Mouse (Mus musculus): ENCODE data around the gene Cox19. TPM values are rescaled to one million over a fixed set of nuclear protein-coding genes. Genes with fewer than 3 reads are reported as not detected.

Gene Cox19
- polyA plus RNA-seq (2012; rRNA removed) (77.8 and 90.6 TPM in 2 replicates), polyA plus RNA-seq (2014; fragmentation: Nextera tagmentation; extraction: Ambion mirVana) (108 and 111 TPM in 2 replicates)

GRCm38 (mm10) chr5:139351134-139351533 lies at the start of gene Cox19:
Gene Cox19, minus strand, starts transcription at chr5:139351418.
- Histone ChIP-seq H3K4me1 (ENCODE audit: control insufficient read depth, insufficient read depth, low read length) (peaks cover 10% of the 10 kb centered on the region), H3K27me3 (ENCODE audit: control insufficient read depth, insufficient read depth, low read length) (no peaks in the 10 kb centered on the region), H3K9me3 (ENCODE audit: control insufficient read depth, low read length) (no peaks in the 10 kb centered on the region), H3K4me2 (replicated peaks; ENCODE audit: low read depth, low read length, severe bottlenecking) (0 out of 2 replicates have a peak within 1 kb of the TSS, but pooled peaks have one; percentile 1), H3K4me3 (replicated peaks; ENCODE audit: low read length) (no peak within 1 kb of the TSS), H3K36me3 (ENCODE audit: control insufficient read depth, insufficient read depth, low read length) (no peaks in the 10 kb centered on the region), H3K27ac (replicated peaks; ENCODE audit: low read depth, low read length) (no peak within 1 kb of the TSS), H3K9ac (ENCODE audit: low read depth, low read length, severe bottlenecking) (no peak within 1 kb of the TSS)
- 48% methylated on average over 5 of the region's 5 CpGs for WGBS
- DNase-seq (ENCODE audit: low spot score) (no peak), ATAC-seq (ENCODE audit: low FRiP score, low read depth) (0 out of 2 replicates have a peak, but pooled peaks have one; percentile 5)
- TF ChIP-seq POLR2A (IDR thresholded peaks at IDR 0.05; ENCODE audit: borderline replicate concordance, extremely low read depth, insufficient read depth, insufficient read length) = no peak

- Histone ChIP-seq H3K36me3 (ENCODE audit: control insufficient read depth, insufficient read depth, low read length) (no peaks in the 10 kb centered on the region), H3K27ac (replicated peaks; ENCODE audit: low read depth, low read length) (no peak overlapping the region), H3K4me3 (replicated peaks; ENCODE audit: low read length) (no peak overlapping the region), H3K9me3 (ENCODE audit: control insufficient read depth, low read length) (no peaks in the 10 kb centered on the region), H3K4me1 (ENCODE audit: control insufficient read depth, insufficient read depth, low read length) (0 out of 2 replicates have a peak, but pooled peaks cover 5% of the 10 kb centered on the region), H3K27me3 (ENCODE audit: control insufficient read depth, insufficient read depth, low read length) (no peaks in the 10 kb centered on the region), H3K4me2 (replicated peaks; ENCODE audit: low read depth, low read length, severe bottlenecking) (no peak overlapping the region), H3K9ac (ENCODE audit: low read depth, low read length, severe bottlenecking) (no peak overlapping the region)
- WGBS = 91% methylated on average over 14 of the region's 14 CpGs
- no peak for DNase-seq (ENCODE audit: low spot score)
- ATAC-seq (ENCODE audit: low FRiP score, low read depth) = no peak
- no peak for TF ChIP-seq POLR2A (IDR thresholded peaks at IDR 0.05; ENCODE audit: borderline replicate concordance, extremely low read depth, insufficient read depth, insufficient read length)
Observed at GRCm38 (mm10) chr5:139399991-139400390, 48.8 kb upstream of the Cox19 start.

GRCm38 (mm10) chr5:139398786-139399185 lies 47.6 kb upstream of the Cox19 start:
- H3K9ac ChIP-seq (ENCODE audit: low read depth, low read length, severe bottlenecking) = no peak overlapping the region
- H3K9me3 ChIP-seq (ENCODE audit: control insufficient read depth, low read length) = no peaks in the 10 kb centered on the region
- DNase-seq (ENCODE audit: low spot score) (no peak), ATAC-seq (ENCODE audit: low FRiP score, low read depth) (no peak)
- 75% methylated on average over 5 of the region's 5 CpGs for whole genome bisulfite sequencing
- H3K36me3 ChIP-seq (ENCODE audit: control insufficient read depth, insufficient read depth, low read length) = no peaks in the 10 kb centered on the region
- no peak overlapping the region for H3K4me3 ChIP-seq (replicated peaks; ENCODE audit: low read length)
- no peaks in the 10 kb centered on the region for H3K27me3 ChIP-seq (ENCODE audit: control insufficient read depth, insufficient read depth, low read length)
- no peak for TF ChIP-seq POLR2A (IDR thresholded peaks at IDR 0.05; ENCODE audit: borderline replicate concordance, extremely low read depth, insufficient read depth, insufficient read length)
- H3K4me2 ChIP-seq (replicated peaks; ENCODE audit: low read depth, low read length, severe bottlenecking) = no peak overlapping the region
- H3K27ac ChIP-seq (replicated peaks; ENCODE audit: low read depth, low read length) = no peak overlapping the region
- H3K4me1 ChIP-seq (ENCODE audit: control insufficient read depth, insufficient read depth, low read length) = peaks cover 9% of the 10 kb centered on the region; the same call in 1 of the 2 replicates

- peak; percentile 74 for DNase-seq (ENCODE audit: low spot score)
- Histone ChIP-seq H3K4me1 (ENCODE audit: control insufficient read depth, insufficient read depth, low read length) (peaks cover 9% of the 10 kb centered on the region; the same call in 1 of the 2 replicates), H3K9ac (ENCODE audit: low read depth, low read length, severe bottlenecking) (no peak overlapping the region), H3K4me2 (replicated peaks; ENCODE audit: low read depth, low read length, severe bottlenecking) (no peak overlapping the region), H3K27me3 (ENCODE audit: control insufficient read depth, insufficient read depth, low read length) (no peaks in the 10 kb centered on the region), H3K9me3 (ENCODE audit: control insufficient read depth, low read length) (no peaks in the 10 kb centered on the region), H3K4me3 (replicated peaks; ENCODE audit: low read length) (no peak overlapping the region), H3K27ac (replicated peaks; ENCODE audit: low read depth, low read length) (no peak overlapping the region), H3K36me3 (ENCODE audit: control insufficient read depth, insufficient read depth, low read length) (no peaks in the 10 kb centered on the region)
- ATAC-seq (ENCODE audit: low FRiP score, low read depth) = peak; percentile 79
- WGBS = 38% methylated on average over 5 of the region's 5 CpGs
- TF ChIP-seq POLR2A (IDR thresholded peaks at IDR 0.05; ENCODE audit: borderline replicate concordance, extremely low read depth, insufficient read depth, insufficient read length) = no peak
Observed at GRCm38 (mm10) chr5:139397959-139398753, 46.9 kb upstream of the Cox19 start.

- H3K4me2 ChIP-seq (replicated peaks; ENCODE audit: low read depth, low read length, severe bottlenecking) = no peak overlapping the region
- WGBS = 88% methylated on average over 4 of the region's 4 CpGs
- ATAC-seq (ENCODE audit: low FRiP score, low read depth) = no peak
- H3K27ac ChIP-seq (replicated peaks; ENCODE audit: low read depth, low read length) = no peak overlapping the region
- TF ChIP-seq POLR2A (IDR thresholded peaks at IDR 0.05; ENCODE audit: borderline replicate concordance, extremely low read depth, insufficient read depth, insufficient read length) = no peak
- H3K4me3 ChIP-seq (replicated peaks; ENCODE audit: low read length) = no peak overlapping the region
- no peaks in the 10 kb centered on the region for H3K27me3 ChIP-seq (ENCODE audit: control insufficient read depth, insufficient read depth, low read length)
- no peak overlapping the region for H3K9ac ChIP-seq (ENCODE audit: low read depth, low read length, severe bottlenecking)
- no peak for DNase-seq (ENCODE audit: low spot score)
- H3K4me1 ChIP-seq (ENCODE audit: control insufficient read depth, insufficient read depth, low read length) = peaks cover 9% of the 10 kb centered on the region; the same call in 1 of the 2 replicates
- H3K36me3 ChIP-seq (ENCODE audit: control insufficient read depth, insufficient read depth, low read length) = peaks cover 3% of the 10 kb centered on the region; the same call in 1 of the 2 replicates
- H3K9me3 ChIP-seq (ENCODE audit: control insufficient read depth, low read length) = no peaks in the 10 kb centered on the region
Observed at GRCm38 (mm10) chr5:139397359-139397916, 46.2 kb upstream of the Cox19 start.

All from limb, embryonic 14.5 days (tissue).